Comparison of ENCODE assay signal across 9 mouse cellular contexts in genomic region chr5:92139191-92139590, GRCm38 (mm10). TPM values are rescaled to one million over a fixed set of nuclear protein-coding genes. Genes with fewer than 3 reads are reported as not detected.
A peak's percentile ranks its signal among the peaks of the same experiment; 100 is the strongest.
DNase-seq lines count a peak whose midpoint lies in the region; ATAC-seq lines count a peak whose summit lies in the region.
"Had no signal": no experiment of that assay in that cellular context is flagged by ENCODE, and none has a peak within 500 bp of the region (broad histone marks: within the 10 kb centered on the region; RNA-seq: fewer than 3 reads in every experiment).

No protein-coding gene starts in this region.

- peak overlapping the region; percentile 76 for H3K4me2 ChIP-seq in heart, embryonic 11.5 days
- peak overlapping the region; percentile 76 for H3K4me2 ChIP-seq in hindbrain, embryonic 14.5 days (replicated peaks)
- H3K4me2 ChIP-seq in midbrain, embryonic 13.5 days (replicated peaks): peak overlapping the region; percentile 73

- H3K9ac ChIP-seq in heart, embryonic 11.5 days (ENCODE audit: low read depth, low read length): peak overlapping the region; percentile 34
- peak overlapping the region; percentile 88; the same call in 1 of the 2 replicates for H3K9ac ChIP-seq in hindbrain, embryonic 14.5 days
- H3K9ac ChIP-seq in midbrain, embryonic 13.5 days (replicated peaks): peak overlapping the region; percentile 21

- no peak for DNase-seq in heart, adult 9 months (ENCODE audit: low spot score in 2 of 2)
- no peak for DNase-seq in hindbrain, embryonic 14.5 days (ENCODE audit: low spot score)
- no peak for DNase-seq in gastrocnemius, postnatal 25 days
- DNase-seq in gastrocnemius, postnatal 4 days (ENCODE audit: low spot score in 2 of 2): no peak
- DNase-seq: cerebellum, adult 18-20 months had no signal

- no peaks in the 10 kb centered on the region for H3K9me3 ChIP-seq in heart, embryonic 11.5 days (replicated peaks; ENCODE audit: control insufficient read depth, low read length)
- H3K9me3 ChIP-seq in hindbrain, embryonic 14.5 days (ENCODE audit: control insufficient read depth, low read length): no peaks in the 10 kb centered on the region
- H3K9me3 ChIP-seq in midbrain, embryonic 13.5 days: no peaks in the 10 kb centered on the region

- peak overlapping the region; percentile 92 for H3K4me3 ChIP-seq in heart, embryonic 11.5 days (ENCODE audit: low read depth, low read length)
- peak overlapping the region; percentile 16; the same call in 1 of the 2 replicates for H3K4me3 ChIP-seq in brown adipose tissue, adult 24 weeks (ENCODE audit: insufficient read depth, low read depth, low read length)
- peak overlapping the region; percentile 93 for H3K4me3 ChIP-seq in hindbrain, embryonic 14.5 days (replicated peaks; ENCODE audit: low read length)
- H3K4me3 ChIP-seq in midbrain, embryonic 13.5 days (replicated peaks): peak overlapping the region; percentile 84

- WGBS in heart, embryonic 11.5 days (ENCODE audit: insufficient replicate concordance): 11% methylated on average over 1 of the region's 1 CpGs
- 26% methylated on average over 1 of the region's 1 CpGs for WGBS in hindbrain, embryonic 14.5 days
- 22% methylated on average over 1 of the region's 1 CpGs for WGBS in midbrain, embryonic 13.5 days

- ATAC-seq in heart, embryonic 11.5 days (replicated peaks; ENCODE audit: insufficient number of reproducible peaks, low FRiP score, low TSS enrichment): no peak
- no peak for ATAC-seq in hindbrain, embryonic 14.5 days (ENCODE audit: low FRiP score)
- no peak for ATAC-seq in midbrain, embryonic 13.5 days
- ATAC-seq in activated CD4-positive, CD25-positive, alpha-beta regulatory T cell, adult 4 months: no peak

- H3K27me3 ChIP-seq in heart, embryonic 11.5 days (ENCODE audit: control insufficient read depth, insufficient read depth, low read length): no peaks in the 10 kb centered on the region
- H3K27me3 ChIP-seq in hindbrain, embryonic 14.5 days (ENCODE audit: control insufficient read depth, insufficient read depth, low read length): no peaks in the 10 kb centered on the region
- no peaks in the 10 kb centered on the region for H3K27me3 ChIP-seq in midbrain, embryonic 13.5 days

- H3K36me3 ChIP-seq in heart, embryonic 11.5 days (ENCODE audit: control insufficient read depth, insufficient read depth, low read length): no peaks in the 10 kb centered on the region
- H3K36me3 ChIP-seq in hindbrain, embryonic 14.5 days (replicated peaks; ENCODE audit: control insufficient read depth, insufficient read depth): no peaks in the 10 kb centered on the region
- H3K36me3 ChIP-seq in midbrain, embryonic 13.5 days: no peaks in the 10 kb centered on the region

- H3K27ac ChIP-seq in heart, embryonic 11.5 days (ENCODE audit: low read depth, low read length): no peak overlapping the region
- no peak overlapping the region for H3K27ac ChIP-seq in brown adipose tissue, adult 24 weeks (replicated peaks; ENCODE audit: low read depth, low read length)
- H3K27ac ChIP-seq in hindbrain, embryonic 14.5 days: no peak overlapping the region
- no peak overlapping the region for H3K27ac ChIP-seq in midbrain, embryonic 13.5 days

- H3K4me1 ChIP-seq in heart, embryonic 11.5 days (ENCODE audit: control insufficient read depth, insufficient read depth, low read length): peaks cover 25% of the 10 kb centered on the region
- H3K4me1 ChIP-seq in brown adipose tissue, adult 24 weeks (ENCODE audit: control insufficient read depth, insufficient read depth, insufficient read length, low read length): peaks cover 10% of the 10 kb centered on the region; the same call in 1 of the 2 replicates
- H3K4me1 ChIP-seq in hindbrain, embryonic 14.5 days (replicated peaks; ENCODE audit: control insufficient read depth, insufficient read depth, low read length): peaks cover 30% of the 10 kb centered on the region
- H3K4me1 ChIP-seq in midbrain, embryonic 13.5 days (replicated peaks): peaks cover 38% of the 10 kb centered on the region

RNA-seq across cellular contexts. Expression of gene Uso1, which starts 1.5 kb away (rescaled TPM):
- polyA plus RNA-seq in heart, embryonic 11.5 days (2014; fragmentation: Nextera tagmentation; extraction: Ambion mirVana): 25.9 and 26.7 TPM in 2 replicates
- 36.8 and 41.5 TPM in 2 replicates for polyA plus RNA-seq in brown adipose tissue, adult 24 weeks (2012; ENCODE audit: insufficient read depth, insufficient read length, missing spikeins)
- 27.4 and 30.9 TPM in 2 replicates for polyA plus RNA-seq in hindbrain, embryonic 14.5 days (2014; fragmentation: Nextera tagmentation; extraction: Ambion mirVana)
- polyA plus RNA-seq in midbrain, embryonic 13.5 days (2015; fragmentation: Nextera tagmentation; extraction: Ambion mirVana): 50.2 and 50.3 TPM in 2 replicates
- 10 to 100 TPM; 56.6 to 58.4 TPM for total RNA-seq in gastrocnemius, postnatal 25 days (2021)
- 10 to 100 TPM; 75.5 to 85.8 TPM for total RNA-seq in gastrocnemius, postnatal 4 days (2021)
- polyA plus RNA-seq in activated CD4-positive, CD25-positive, alpha-beta regulatory T cell, adult 4 months (2017; shearing (Covaris generic)): 10 to 100 TPM; 31.3 to 33.8 TPM

RNA-seq across cellular contexts. Expression of gene G3bp2, which starts 55.7 kb away (rescaled TPM):
- 177 and 181 TPM in 2 replicates for polyA plus RNA-seq in heart, embryonic 11.5 days (2014; fragmentation: Nextera tagmentation; extraction: Ambion mirVana)
- polyA plus RNA-seq in brown adipose tissue, adult 24 weeks (2012; ENCODE audit: insufficient read depth, insufficient read length, missing spikeins): 59.2 and 82.6 TPM in 2 replicates
- polyA plus RNA-seq in hindbrain, embryonic 14.5 days (2014; fragmentation: Nextera tagmentation; extraction: Ambion mirVana): 377 and 384 TPM in 2 replicates
- polyA plus RNA-seq in midbrain, embryonic 13.5 days (2015; fragmentation: Nextera tagmentation; extraction: Ambion mirVana): 371 and 409 TPM in 2 replicates
- 10 to 100 TPM; 48.8 to 51.7 TPM for total RNA-seq in gastrocnemius, postnatal 25 days (2021)
- total RNA-seq in gastrocnemius, postnatal 4 days (2021): 10 to 100 TPM; 68.6 to 70.1 TPM
- polyA plus RNA-seq in activated CD4-positive, CD25-positive, alpha-beta regulatory T cell, adult 4 months (2017; shearing (Covaris generic)): 100 to 1,000 TPM; 204 to 221 TPM

Comparison
In these comparisons a context has a peak if more than half of its experiments do, and no peak if none do; other contexts are left out.
1. H3K4me3 ChIP-seq: peak in every context shown above with its lines; median percentile 93 in hindbrain, embryonic 14.5 days; 92 in heart, embryonic 11.5 days; 84 in midbrain, embryonic 13.5 days; 16 in brown adipose tissue, adult 24 weeks.
2. H3K9ac ChIP-seq: peak in every context shown above with its lines; median percentile 88 in hindbrain, embryonic 14.5 days; 34 in heart, embryonic 11.5 days; 21 in midbrain, embryonic 13.5 days.